Mouse (Mus musculus): ENCODE data around the gene Dok1.

- TF ChIP-seq CEBPB (IDR thresholded peaks at IDR 0.05; ENCODE audit: insufficient read depth, poor library complexity, severe bottlenecking) (no peak), POLR2A (IDR thresholded peaks at IDR 0.05; ENCODE audit: insufficient read length, low read depth) (peak; percentile 58), USF1 (IDR thresholded peaks at IDR 0.05; ENCODE audit: low read depth) (no peak)
Observed at GRCm38 (mm10) chr6:83033249-83034185, at the start of gene Dok1, which contains the start of gene Loxl3.
